Mouse (Mus musculus) CD4-positive, CD25-positive, alpha-beta regulatory T cell, adult 4 months (primary cell): ENCODE data around the gene Ndfip2. TPM values are rescaled to one million over a fixed set of nuclear protein-coding genes. Genes with fewer than 3 reads are reported as not detected.

Experiments used
- polyA plus RNA-seq, 2 experiments: library from polyadenylated mRNA; unstranded; fragments of 100-300 nt; shearing (Covaris generic); gene quantifications; one replicate each; pipeline ENCODE4 v1.2.1; 2017

The Ndfip2 gene
- polyA plus RNA-seq, 2 experiments from 2014 or later, result 38.1 to 41.2 TPM

Other genes with a start within 250 kb of the Ndfip2 start
- 10 to 100 TPM; 38.5 to 46.9 TPM for gene Rbm26, start 81.2 kb upstream of the Ndfip2 start, polyA plus RNA-seq